Mouse (Mus musculus) E14TG2a.4 (cell line): ENCODE results near the gene Gtf2f2.
A peak's percentile ranks its signal among the peaks of the same experiment; 100 is the strongest.

Source experiments
- H3K27me3 ChIP-seq: 2 replicates; pipeline ENCODE4 v1.6.1; 2014; ENCODE audit warnings: low read length, control low read depth; ENCODE audit not compliant: insufficient read depth
- H3K36me3 ChIP-seq: 2 replicates; pipeline ENCODE4 v1.6.1; 2014; ENCODE audit warnings: low read length, control low read depth; ENCODE audit not compliant: insufficient read depth
- H3K4me1 ChIP-seq: replicated peaks from 2 replicates; pipeline ENCODE4 v1.6.1; 2014; ENCODE audit warnings: low read depth, low read length, control low read depth
- H3K4me3 ChIP-seq: replicated peaks from 2 replicates; pipeline ENCODE4 v1.5.1; 2014; ENCODE audit warnings: mild to moderate bottlenecking, low read length
- H3K9me3 ChIP-seq: 2 replicates; pipeline ENCODE4 v1.6.1; 2014; ENCODE audit warnings: low read length, control low read depth
- CTCF ChIP-seq: conservative IDR thresholded peaks from 2 replicates; pipeline ENCODE4 v1.5.1; 2014; ENCODE audit warnings: low read length
- NANOG ChIP-seq: IDR thresholded peaks from 2 replicates; pipeline ENCODE4 v1.6.1; 2014; ENCODE audit warnings: borderline replicate concordance, low read length, mixed read lengths
- POU5F1 ChIP-seq: IDR thresholded peaks from 2 replicates; pipeline ENCODE4 v1.6.1; 2014; ENCODE audit warnings: low read length, borderline replicate concordance

Gene Gtf2f2

GRCm38 (mm10) chr14:76011062-76011457, 395 bp upstream of the Gtf2f2 start:
- peaks cover 9% of the 10 kb centered on the region for H3K36me3 ChIP-seq
- peak overlapping the region; percentile 89 for H3K4me3 ChIP-seq
- H3K9me3 ChIP-seq: no peaks in the 10 kb centered on the region
- peaks cover 23% of the 10 kb centered on the region for H3K4me1 ChIP-seq
- peaks cover 47% of the 10 kb centered on the region for H3K27me3 ChIP-seq
- TF ChIP-seq NANOG (no peak), CTCF (no peak)

- TF ChIP-seq CTCF: no peak
- TF ChIP-seq POU5F1: no peak
- no peak for TF ChIP-seq NANOG
- Histone ChIP-seq H3K36me3 (peaks cover 9% of the 10 kb centered on the region), H3K27me3 (peaks cover 40% of the 10 kb centered on the region), H3K4me1 (peaks cover 41% of the 10 kb centered on the region), H3K4me3 (peak overlapping the region; percentile 89), H3K9me3 (no peaks in the 10 kb centered on the region)
These were observed 1.5 kb downstream of the Gtf2f2 start for GRCm38 (mm10) chr14:76009185-76009584.

GRCm38 (mm10) chr14:76008174-76008573, 2.5 kb downstream of the Gtf2f2 start:
- no peak overlapping the region for H3K4me3 ChIP-seq

GRCm38 (mm10) chr14:76005011-76005410, 5.7 kb downstream of the Gtf2f2 start:
- Histone ChIP-seq H3K4me1 (peaks cover 32% of the 10 kb centered on the region), H3K4me3 (no peak overlapping the region), H3K36me3 (peaks cover 19% of the 10 kb centered on the region), H3K9me3 (no peaks in the 10 kb centered on the region), H3K27me3 (0 out of 2 replicates have a peak, but pooled peaks cover 4% of the 10 kb centered on the region)
- TF ChIP-seq CTCF: no peak
- TF ChIP-seq NANOG: no peak

More at GRCm38 (mm10) chr14:76008174-76008573, 2.5 kb downstream of the Gtf2f2 start:
- no peak for TF ChIP-seq POU5F1
- no peak for TF ChIP-seq NANOG
- TF ChIP-seq CTCF: no peak
- Histone ChIP-seq H3K27me3 (peaks cover 32% of the 10 kb centered on the region), H3K36me3 (peaks cover 9% of the 10 kb centered on the region), H3K4me1 (peaks cover 41% of the 10 kb centered on the region), H3K9me3 (no peaks in the 10 kb centered on the region)

GRCm38 (mm10) chr14:76001781-76002180, 8.9 kb downstream of the Gtf2f2 start:
- Histone ChIP-seq H3K36me3 (peaks cover 17% of the 10 kb centered on the region), H3K4me3 (no peak overlapping the region), H3K4me1 (peaks cover 35% of the 10 kb centered on the region), H3K9me3 (no peaks in the 10 kb centered on the region), H3K27me3 (no peaks in the 10 kb centered on the region)
- TF ChIP-seq POU5F1 (no peak), NANOG (no peak)

GRCm38 (mm10) chr14:75998082-75998481, 12.6 kb downstream of the Gtf2f2 start:
- H3K36me3 ChIP-seq: peaks cover 21% of the 10 kb centered on the region
- H3K27me3 ChIP-seq: no peaks in the 10 kb centered on the region
- TF ChIP-seq CTCF: no peak
- TF ChIP-seq POU5F1: no peak
- TF ChIP-seq NANOG: no peak
- H3K9me3 ChIP-seq: no peaks in the 10 kb centered on the region
- no peak overlapping the region for H3K4me3 ChIP-seq
- H3K4me1 ChIP-seq: peaks cover 36% of the 10 kb centered on the region

GRCm38 (mm10) chr14:75992371-75992770, 18.3 kb downstream of the Gtf2f2 start:
- H3K4me1 ChIP-seq: peaks cover 18% of the 10 kb centered on the region
- H3K27me3 ChIP-seq: no peaks in the 10 kb centered on the region
- no peak for TF ChIP-seq CTCF
- no peak for TF ChIP-seq POU5F1
- TF ChIP-seq NANOG: no peak
- peaks cover 11% of the 10 kb centered on the region for H3K9me3 ChIP-seq
- H3K4me3 ChIP-seq: no peak overlapping the region
- H3K36me3 ChIP-seq: peaks cover 33% of the 10 kb centered on the region; the same call in 1 of the 2 replicates

- TF ChIP-seq NANOG (no peak), POU5F1 (no peak), CTCF (no peak)
- Histone ChIP-seq H3K36me3 (peaks cover 29% of the 10 kb centered on the region; the same call in 1 of the 2 replicates), H3K27me3 (no peaks in the 10 kb centered on the region), H3K4me1 (peaks cover 18% of the 10 kb centered on the region), H3K4me3 (no peak overlapping the region), H3K9me3 (peaks cover 11% of the 10 kb centered on the region)
These were observed 19.7 kb downstream of the Gtf2f2 start for GRCm38 (mm10) chr14:75990936-75991335.

GRCm38 (mm10) chr14:75989168-75989567, 21.5 kb downstream of the Gtf2f2 start:
- Histone ChIP-seq H3K36me3 (peaks cover 35% of the 10 kb centered on the region), H3K9me3 (peaks cover 11% of the 10 kb centered on the region), H3K27me3 (no peaks in the 10 kb centered on the region), H3K4me1 (peaks cover 7% of the 10 kb centered on the region), H3K4me3 (no peak overlapping the region)
- TF ChIP-seq CTCF (no peak), POU5F1 (no peak), NANOG (no peak)
